Mouse (Mus musculus): ENCODE results near the gene Gm10160.

- TF ChIP-seq CTCF (IDR thresholded peaks at IDR 0.05; ENCODE audit: borderline replicate concordance, insufficient read depth, low read length) (no peak), POLR2A (IDR thresholded peaks at IDR 0.05; ENCODE audit: low read depth, low read length) (no peak)
These were observed 43.8 kb upstream of the Gm10160 start for GRCm38 (mm10) chr7:81899361-81899760.
